Mouse (Mus musculus): Measurements from ENCODE around the gene Prkrip1. TPM values are rescaled to one million over a fixed set of nuclear protein-coding genes. Genes with fewer than 3 reads are reported as not detected.
"Not testable (repeated sequence)": the region's sequence is repeated elsewhere in the genome, so short reads cannot be mapped to it uniquely, and the experiment has no call there.

Prkrip1 gene
- total RNA-seq, 1 experiment from 2014 or later = 36.4 TPM

DNA sequence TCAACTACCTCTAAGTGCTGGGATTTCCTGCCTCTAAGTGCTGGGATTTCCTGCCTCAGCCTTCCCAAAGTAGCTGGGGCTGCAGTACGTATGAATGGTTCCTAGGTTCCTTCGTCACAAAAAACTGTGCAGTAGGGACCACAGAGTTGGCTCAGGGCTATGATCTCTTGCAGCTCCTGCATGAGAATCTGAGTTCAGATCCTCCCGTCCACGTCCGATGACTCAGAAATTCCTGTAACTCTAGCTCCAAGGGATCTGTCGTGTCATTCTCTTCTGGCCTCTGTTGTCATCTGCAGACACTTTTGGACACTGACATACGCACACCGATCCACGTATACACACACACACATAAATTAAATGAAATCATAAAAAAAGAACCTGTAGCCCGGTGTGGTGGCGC is 14.0 kb upstream of the Prkrip1 start:
- DNase-seq = no peak

DNA sequence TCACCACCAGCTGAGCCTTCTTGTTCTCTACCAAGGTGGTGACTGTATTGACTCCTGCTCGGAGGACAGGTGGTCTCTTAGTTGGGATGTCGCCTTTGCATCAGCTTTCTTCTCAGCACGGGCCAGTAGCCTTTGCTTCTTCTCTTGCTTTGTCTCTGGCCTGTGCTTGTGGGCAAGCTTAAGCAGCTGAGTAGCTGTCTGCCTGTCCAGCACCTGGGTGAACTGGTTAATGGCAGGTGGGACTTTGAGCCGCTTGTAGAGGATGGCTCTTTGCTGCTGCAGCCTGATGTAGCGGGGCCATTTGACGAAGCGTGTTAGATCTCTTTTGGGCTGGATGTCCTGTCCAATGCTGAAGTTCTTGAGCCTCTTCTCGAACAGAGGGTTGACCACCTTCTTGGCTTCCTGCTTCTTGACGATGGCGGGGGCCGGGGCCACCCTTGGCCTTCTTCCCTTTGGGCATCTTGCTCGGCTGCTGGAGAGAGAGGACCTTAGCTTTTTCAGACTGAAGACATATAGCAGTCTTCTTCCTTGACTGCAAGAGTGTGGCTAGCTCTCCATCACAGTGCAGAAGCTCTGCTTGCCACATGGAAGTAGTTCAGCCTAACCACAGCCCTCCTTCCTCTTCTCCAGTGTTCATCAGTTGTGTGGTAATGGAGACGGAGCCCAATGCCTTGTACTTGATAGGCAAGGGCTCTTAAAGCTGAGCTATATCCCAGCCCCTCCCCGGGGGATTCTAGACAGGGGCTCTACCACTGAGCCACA is 12.8 kb upstream of the Prkrip1 start:
- DNase-seq = not testable (repeated sequence)

DNA sequence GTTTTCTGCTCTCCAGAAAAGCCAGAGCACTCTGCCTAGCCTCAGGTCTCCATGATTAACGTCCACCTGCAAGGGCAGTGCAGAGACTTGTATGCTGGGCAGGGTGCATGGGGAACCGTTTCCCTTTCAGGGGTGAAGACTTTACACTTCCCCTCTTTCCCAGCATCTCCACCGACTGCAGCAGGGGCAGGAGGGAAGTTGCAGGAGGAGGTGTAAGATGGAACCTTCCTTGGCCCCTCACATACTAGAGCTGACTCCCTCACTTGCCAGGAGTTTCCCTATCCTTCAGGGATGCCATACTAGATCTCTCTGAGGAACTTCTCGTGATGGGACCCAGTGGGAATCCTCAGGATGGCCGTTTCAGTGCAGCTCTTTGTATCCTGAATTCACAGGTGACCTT is 11.8 kb upstream of the Prkrip1 start:
- DNase-seq = no peak

DNA sequence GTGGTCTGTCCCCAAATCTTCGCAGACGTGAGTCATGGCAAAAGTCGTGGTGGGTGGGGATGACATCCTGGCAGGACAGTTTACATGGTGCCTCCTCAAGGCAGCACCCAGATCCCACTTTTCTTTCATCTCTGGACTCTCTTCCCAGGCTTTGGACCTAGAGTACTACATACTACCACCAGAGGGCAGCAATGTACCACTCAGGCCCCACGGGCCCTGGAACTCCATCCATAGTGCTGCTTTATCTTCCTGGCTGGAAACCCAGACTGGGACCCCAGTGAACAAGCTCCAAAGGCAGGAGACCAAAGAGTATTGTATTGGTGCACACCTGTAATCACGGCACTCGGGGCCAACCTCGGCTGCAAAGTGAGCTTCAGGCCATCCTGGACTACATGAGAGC is 3.1 kb upstream of the Prkrip1 start:
- DNase-seq = peak; percentile 78

DNA sequence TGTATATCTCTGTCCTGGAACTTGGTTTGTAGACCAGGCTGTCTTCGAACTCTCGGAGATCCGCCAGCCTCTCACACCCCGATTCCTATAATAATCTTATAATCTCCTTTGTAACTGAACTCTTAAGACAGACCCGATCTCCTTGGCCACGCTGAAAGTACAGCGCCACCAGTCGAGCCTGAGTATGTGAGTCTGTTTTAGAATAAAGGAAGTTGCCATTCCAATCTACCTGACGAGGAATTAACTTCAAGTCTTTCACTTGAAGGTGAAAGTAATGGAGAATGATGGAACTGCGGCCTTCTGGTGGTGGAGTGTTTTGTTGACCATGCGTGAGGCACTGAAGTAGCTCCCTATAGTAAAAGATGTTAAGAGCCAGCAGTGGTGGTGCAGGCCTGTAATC is 763 bp upstream of the Prkrip1 start:
- DNase-seq = no peak

DNA sequence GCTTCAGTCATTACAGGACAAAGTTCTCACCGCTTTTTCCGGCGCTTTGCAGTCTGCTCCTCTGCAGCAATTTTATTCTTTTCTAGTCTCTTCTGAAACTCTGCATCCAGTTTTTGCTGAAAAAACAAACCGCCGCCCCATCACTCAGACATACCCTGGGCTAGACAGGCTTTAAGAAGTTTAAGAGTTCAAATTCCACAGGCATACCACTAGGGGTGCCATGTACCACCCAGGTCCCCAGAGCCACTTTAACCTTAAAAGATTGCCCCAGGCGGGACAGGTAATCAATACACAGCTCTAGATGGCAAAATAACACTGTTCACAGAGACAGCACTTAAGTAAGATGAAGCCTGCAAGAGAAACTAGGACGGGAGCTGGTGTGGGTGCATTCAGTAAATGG is 6.9 kb downstream of the Prkrip1 start:
- DNase-seq = no peak

DNA sequence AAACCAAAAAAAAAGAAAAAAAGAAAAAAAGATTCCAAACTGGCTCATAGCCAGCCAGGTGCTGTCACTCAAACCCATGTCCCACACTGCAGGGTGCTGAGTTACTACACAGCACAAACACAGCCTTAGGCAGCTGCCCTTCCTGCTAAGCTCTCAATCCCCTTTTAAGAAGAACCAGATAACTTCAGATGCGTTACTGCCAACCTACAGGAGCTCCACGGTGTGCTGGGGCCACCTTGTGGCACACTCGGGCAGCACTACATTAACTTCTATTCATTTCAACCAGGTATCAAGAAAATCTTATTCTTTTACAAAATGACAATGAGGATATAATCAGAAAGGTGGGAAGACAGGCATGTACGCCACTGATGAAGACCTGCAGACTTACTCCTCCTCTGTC is 12.0 kb downstream of the Prkrip1 start:
- DNase-seq = peak; percentile 59

DNA sequence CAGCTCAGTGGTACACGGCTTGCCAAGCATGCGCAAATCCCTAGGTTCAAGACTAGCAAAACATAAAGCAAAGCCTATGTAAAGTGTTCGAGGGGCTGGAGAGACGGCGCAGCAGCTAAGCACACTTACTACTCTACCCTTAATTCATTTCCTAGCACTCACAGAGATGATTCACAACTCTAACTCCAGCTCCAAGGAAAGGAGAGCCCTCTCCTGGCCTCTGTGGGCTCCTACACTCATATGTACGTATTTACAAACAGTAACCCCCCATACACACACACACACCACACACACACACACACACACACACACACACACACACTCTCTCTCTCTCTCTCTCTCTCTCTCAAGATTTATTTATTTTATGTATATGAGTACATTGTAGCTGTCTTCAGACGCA is 15.0 kb downstream of the Prkrip1 start:
- DNase-seq = no peak

DNA sequence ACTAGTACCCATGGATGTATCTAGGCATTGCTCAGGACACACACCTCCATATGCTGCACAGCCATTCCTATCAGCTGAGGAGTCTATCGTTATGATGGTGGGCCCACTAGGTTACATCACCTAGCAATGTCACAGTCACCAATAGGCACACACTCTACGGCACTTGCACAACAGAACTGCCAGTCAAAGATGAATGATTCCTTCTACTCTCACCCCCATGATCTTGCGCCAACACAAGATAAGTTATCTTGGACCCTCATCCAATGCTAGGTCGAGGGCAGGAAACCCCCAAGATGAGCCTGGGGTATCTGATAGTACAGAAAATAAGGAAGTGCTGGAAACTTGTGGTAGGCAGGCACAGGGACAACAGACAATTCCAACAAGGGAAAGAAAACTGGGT is 15.9 kb downstream of the Prkrip1 start:
- no peak for DNase-seq

DNA sequence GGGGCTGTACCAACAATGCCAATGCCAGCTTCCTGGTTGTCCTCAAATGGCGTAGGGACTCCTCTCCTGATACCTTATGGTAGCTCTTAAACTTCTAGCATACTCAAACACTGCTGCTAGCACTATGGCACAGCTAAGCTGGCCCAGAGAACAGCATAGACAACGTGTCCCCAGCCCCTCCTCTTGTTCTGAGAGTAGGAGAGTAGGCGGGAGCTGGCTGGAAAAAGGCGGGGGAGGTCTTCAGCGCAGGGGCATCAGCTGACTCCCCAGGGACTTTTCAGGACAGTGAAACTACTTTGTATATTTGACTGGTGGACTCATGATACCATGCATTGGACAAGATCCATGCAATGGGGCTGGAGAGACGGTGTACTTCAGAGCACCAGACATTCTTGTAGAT is 16.7 kb downstream of the Prkrip1 start:
- no peak for DNase-seq

DNA sequence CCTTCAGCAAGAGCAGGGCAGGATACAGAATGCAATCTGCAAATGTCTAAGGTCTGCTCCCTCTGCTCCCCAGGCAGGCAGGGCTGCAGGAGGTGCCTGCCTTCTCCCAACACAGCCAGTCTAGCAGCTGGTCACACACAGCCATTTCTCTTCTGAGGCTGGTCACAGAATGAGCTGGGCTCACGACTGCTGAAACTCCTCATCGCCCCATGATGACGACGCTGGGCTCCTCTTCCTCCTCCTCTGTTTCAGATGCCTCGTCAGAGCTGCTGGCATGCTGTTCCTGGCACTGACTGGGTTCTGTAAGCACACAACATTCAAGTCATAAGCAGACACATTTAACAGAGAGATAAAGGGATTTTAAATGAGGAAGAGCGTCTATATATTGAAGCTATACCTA is 17.6 kb downstream of the Prkrip1 start:
- DNase-seq = no peak

DNA sequence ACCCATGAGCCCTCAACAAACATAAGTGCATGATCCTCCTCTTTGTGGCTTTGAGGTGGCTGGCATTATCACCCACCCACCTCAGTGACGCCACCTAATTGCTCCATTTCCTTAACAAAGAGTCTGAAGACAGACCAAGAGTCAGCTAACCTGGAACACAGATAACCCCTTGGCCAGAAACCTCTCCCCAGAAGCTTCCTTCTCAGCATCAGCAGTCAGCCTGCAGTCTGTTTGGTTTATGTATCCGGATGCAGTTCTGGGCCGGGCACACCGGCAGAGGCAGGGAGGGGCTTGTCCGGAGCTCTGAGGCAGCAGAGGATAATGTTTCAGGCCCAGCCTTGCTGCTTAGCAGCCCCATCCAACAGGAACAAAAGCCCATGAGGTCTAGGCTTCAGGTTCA is 19.2 kb downstream of the Prkrip1 start:
- no peak for DNase-seq

DNA sequence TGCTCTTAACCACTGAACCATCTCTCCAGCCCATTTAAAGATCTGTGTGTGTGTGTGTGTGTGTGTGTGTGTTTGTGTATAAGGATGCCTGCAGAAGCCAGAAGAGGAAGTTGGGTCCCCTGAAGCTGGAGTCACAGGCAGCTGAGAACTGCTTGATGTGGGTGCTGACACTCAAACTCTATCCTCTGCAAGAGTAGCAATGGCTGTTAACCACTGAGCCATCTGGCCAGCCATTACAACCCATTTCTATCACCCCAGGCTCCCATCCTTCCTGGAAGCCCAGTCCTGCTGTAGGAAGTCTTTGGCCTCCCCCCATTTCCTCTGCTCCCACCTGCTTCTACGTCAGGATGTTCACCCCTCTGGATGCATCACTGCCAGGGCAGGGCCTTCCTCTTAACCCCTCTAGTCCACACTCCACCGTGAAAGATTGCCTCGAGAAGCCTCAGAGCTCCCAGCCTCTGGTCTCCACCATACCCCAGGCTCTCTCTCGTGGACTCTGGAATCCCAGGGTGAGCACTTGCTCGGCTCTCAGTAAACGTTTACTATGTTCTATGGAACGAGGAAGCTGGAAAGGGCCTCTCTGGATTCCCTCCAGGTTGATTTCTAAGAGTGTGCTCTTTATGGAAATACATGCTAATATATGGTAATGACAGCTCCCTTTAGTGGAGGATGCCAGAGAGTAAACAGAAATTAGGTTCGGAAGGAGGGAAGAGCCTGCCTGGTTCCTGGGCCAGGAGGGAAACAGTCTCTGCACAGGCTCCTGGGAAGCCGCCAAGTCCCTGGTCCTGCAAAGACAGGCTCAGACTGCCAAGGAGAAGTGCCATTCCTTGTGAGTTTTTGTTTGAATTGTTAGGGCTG is 24.9 kb downstream of the Prkrip1 start:
- peak; percentile 59 for DNase-seq

DNA sequence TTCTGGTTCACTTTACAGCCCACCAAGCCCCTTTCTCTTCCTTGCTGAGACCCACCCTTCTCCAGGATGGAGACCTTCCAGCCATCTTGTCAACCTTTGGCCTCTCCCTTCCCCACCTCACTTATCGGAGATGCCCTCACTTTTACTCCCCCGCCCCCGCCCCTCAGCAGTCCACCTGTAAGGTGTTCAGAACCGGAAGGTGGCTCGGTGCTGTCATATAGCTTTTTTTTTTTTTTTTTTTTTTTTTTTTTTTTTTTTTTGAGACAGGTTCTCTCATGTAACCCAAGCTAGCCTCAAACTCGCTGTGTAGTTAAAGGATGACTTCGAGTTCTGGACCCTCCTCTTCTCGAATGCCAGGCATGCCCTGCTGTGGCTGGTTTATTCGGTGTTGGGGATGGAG is 25.8 kb downstream of the Prkrip1 start:
- no peak for DNase-seq

DNA sequence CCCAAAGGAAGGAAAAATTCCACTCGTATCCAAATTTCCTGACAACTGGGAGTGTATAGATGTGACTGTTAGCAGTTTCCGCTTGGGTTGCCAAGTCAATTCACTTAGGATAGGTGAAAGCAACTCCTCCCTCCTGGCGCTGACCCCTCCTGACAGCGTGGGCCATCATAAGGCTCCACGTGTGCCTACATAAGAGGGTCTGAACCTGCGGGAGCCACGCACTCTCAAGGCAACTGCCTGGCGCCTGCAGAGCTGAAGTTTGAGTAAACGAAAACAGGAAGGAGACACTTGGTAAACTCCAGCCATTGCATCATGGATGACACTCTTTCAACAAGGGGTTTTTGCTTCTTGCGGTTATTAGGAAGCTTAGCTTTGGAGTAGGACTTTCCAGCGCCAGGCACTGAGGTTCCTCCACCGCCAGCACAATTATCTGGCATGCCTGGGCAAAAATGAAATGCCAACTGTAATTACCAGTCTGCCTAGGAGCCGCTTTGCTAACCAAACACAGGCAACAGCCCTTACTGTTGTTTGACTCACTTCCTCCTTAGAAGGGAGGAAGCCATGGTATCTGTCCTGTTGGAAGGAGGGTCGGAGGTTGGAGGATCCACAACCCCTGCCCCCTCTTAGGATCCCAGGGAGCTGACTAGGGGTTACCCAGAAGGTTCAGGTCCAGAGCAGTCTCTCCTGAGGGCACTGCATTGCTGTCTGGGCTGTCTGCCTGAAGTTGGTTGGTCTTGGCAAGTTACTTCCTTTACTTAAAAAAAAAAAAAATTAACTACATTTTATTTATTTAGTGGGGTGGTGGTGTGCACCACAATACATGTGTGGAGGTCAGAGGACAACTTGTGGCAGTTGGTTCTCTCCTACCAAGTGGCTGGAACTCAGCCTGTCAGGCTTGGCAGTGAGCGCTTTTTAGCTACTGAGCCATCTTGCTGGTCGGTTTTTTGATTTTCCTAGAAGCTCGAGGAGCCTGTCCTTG is 27.1 kb downstream of the Prkrip1 start:
- DNase-seq = peak; percentile 11

DNA sequence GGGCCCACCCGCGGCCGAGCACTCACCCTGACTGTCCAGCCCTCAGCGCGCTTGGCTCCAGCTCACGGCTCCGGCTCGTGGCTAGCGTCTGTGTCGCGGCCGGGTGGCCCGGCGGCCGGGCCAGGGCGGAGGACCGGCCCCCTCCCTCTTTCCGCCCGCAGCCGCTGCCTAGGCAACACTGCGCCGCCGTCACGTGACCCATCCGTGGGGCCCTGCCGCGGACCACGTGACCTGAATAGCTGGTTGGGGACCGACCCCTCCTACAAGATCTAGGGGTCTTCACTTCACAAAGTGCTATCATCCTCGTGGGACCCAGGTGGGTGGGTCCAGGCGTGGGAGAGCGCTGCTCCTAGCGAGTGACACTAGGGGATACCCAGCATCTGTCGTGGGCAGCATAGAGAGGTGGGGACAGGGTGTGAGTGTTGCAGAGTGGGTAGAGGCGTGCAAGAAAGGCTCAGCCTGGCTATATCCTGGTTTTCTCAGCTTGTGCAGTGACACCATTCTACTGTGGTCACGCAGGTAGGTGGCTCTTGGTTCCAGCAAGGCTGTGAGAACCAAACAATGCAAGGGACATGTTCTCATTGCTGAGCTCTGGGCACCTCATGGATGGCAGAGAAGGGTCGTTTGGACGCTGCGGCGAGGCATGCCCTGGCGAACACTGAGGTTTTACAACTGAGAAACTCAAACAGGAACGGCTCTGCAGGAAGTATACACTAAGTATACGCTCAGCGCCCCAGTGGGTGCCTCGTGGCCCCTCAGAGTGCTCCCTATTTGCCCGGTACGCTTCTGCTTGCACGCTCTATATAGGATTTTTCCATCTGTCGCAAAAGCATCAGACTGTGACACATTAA is 28.0 kb downstream of the Prkrip1 start, which contains the start of gene Orai2:
Gene Orai2, minus strand, starts transcription at position 202 of the 851 bp plus-strand sequence.
- DNase-seq = peak; percentile 87

DNA sequence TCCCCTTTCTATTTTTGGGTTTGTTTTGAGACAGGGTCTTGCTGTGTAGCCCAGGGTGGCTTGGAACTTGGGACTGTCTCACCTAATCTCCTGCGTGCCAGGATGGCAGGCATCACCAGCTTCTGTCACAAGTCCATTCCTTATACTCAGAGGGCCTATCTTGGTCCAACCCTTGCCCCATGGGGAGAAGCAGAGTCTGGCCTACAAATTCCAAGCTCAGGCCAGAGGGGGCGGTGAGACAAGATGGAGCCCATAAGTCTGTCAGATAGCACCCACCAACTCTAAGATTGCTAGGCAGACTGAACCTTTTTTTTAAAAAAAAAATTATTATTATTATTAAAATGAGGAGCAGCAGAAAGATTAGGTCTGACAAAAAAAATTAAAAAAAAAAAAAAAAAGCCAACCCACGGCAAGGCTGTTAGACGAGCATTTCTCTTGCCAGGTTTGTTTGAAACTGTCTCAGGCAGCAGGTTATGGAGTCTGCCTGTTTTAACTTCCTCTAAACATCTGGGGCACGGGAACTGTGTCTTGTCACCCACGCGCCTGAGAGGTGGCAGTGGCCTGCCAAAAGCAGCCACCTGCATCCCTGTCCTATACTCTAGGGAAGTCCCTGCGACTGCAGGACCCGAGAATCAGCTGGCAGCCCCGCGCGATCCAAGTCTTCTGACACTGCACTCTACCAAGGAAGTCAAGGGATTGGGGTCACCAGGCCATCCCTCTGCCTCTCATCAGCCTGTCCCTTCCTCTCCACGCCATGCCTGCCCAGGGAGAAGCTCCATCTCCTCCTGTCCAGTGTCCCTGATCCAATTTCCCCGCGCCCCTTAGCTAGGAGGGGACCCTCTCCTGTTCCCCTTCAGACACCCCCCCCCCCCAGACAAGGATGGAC is 28.9 kb downstream of the Prkrip1 start:
- peak; percentile 44 for DNase-seq

DNA sequence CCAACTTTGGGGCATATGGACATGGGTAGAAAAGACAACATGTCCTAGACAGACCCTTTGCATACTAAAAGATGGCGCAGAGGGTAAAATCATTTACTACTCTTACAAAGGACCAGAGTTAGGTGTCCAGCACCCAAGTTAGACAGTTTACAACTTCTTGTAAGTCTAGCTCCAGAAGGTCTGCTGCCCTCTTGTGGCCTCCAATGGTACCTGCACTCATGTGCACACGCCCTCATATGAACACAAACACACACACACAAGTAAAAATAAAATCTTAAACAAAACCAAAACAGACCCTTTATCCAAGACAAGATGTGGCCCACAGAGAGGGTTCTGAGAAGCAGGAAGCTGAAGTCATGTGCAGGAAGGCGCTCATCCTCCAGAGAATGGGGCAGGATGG is 30.7 kb downstream of the Prkrip1 start:
- no peak for DNase-seq

DNA sequence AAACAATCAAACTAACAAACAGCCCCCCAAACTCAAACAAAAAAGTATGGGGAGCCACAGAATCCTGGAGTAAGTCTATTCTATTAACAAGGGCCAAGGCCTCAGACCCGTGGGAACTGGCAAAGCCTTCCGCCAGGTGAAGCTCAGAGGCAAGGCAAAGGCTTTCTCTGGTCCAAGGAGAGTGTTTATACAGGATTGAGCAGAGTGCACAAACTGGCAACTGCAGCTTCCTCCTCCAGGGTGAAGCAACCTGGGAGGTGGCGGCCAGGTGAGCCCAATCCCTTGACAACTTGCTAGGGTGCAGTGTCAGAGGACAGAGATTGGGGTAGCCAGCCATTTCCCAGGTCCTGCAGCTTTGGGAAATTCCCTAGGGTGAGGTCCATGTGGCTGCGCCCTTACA is 31.5 kb downstream of the Prkrip1 start:
- no peak for DNase-seq

DNA sequence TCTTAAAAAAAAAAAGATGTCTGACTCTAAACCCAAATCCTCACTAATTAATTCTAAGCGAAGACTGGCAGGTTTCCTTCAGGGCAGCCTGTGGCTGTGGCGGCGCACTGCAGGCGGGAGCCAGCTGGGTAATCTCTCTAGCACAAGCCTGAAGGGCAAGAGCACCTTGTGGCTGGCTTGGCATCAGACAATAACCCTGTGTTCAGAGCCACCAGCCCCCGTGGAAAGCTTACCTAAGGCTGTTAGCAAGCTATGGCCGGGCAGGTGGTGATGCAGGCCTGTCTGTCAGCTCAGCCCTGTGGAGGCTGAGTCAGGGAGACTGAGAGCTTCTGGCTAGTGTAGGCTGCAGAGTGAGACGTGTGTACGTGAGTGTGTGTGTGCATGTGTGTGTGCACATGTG is 33.5 kb downstream of the Prkrip1 start:
- no peak for DNase-seq
